Mouse (Mus musculus): Measurements from ENCODE around the gene Dap3.

DNA sequence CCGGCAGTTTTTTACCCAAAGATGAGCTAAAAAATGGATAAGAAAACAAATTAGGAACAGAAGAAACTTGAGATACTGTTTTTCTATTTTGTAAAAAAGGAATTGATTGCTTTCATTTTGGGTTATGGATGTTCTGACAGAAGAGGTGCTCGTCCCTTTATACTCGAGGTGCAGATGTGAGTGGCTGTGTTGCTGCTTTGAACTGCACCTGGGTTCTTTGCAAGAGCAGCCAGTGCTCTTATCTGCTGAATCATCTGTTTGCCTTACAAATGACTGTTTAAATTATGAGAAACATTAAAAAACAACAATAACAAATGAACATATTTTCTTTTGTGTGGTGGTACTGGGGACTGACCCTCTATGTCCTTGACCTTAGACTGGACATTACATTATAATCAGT is 21.5 kb downstream of the Dap3 start:
- TF ChIP-seq CTCF (IDR thresholded peaks at IDR 0.05; ENCODE audit: extremely low read depth, insufficient read depth, insufficient read length, insufficient replicate concordance) (no peak), POLR2A (IDR thresholded peaks at IDR 0.05; ENCODE audit: low read depth, low read length) (no peak)

Measured in spleen, adult 2 months (tissue).